Mouse (Mus musculus) hindbrain, embryonic 12.5 days (tissue): ENCODE measurements around the gene Gabrr3. TPM values are rescaled to one million over a fixed set of nuclear protein-coding genes. Genes with fewer than 3 reads are reported as not detected.

Experiments used
- ATAC-seq: fragments of 200-750 bp; cut with Nextera tagmentation; 2 replicates; pipeline ENCODE4 v1.8.0; 2017; ENCODE audit warnings: moderate TSS enrichment; ENCODE audit not compliant: low FRiP score
- H3K27ac ChIP-seq: fragments of 300-500 bp; sonication (generic); 2 replicates; pipeline ENCODE4 v1.5.1; 2016; ENCODE audit warnings: mild to moderate bottlenecking
- H3K27me3 ChIP-seq: fragments of 300-500 bp; sonication (generic); 2 replicates; pipeline ENCODE4 v1.6.1; 2016; ENCODE audit warnings: mild to moderate bottlenecking
- H3K36me3 ChIP-seq: fragments of 300-500 bp; sonication (generic); 2 replicates; pipeline ENCODE4 v1.6.1; 2016; ENCODE audit warnings: mild to moderate bottlenecking
- H3K4me1 ChIP-seq: fragments of 300-500 bp; sonication (generic); 2 replicates; pipeline ENCODE4 v1.6.1; 2016
- H3K4me2 ChIP-seq: fragments of 300-500 bp; sonication (generic); replicated peaks from 2 replicates; pipeline ENCODE4 v1.6.1; 2016; ENCODE audit warnings: mild to moderate bottlenecking
- H3K4me3 ChIP-seq: fragments of 300-500 bp; sonication (generic); 2 replicates; pipeline ENCODE4 v1.5.1; 2016; ENCODE audit warnings: mild to moderate bottlenecking
- H3K9ac ChIP-seq: fragments of 300-500 bp; sonication (generic); 2 replicates; pipeline ENCODE4 v1.6.1; 2016; ENCODE audit warnings: mild to moderate bottlenecking, moderate library complexity
- H3K9me3 ChIP-seq: fragments of 300-500 bp; sonication (generic); replicated peaks from 2 replicates; pipeline ENCODE4 v1.6.1; 2016; ENCODE audit warnings: mild to moderate bottlenecking
- WGBS: fragments of 180-500 bp; shearing (Covaris S2); methylation state at CpG from one replicate; pipeline ENCODE4 v1.1.7; 2016; 5-methylcytosine and 5-hydroxymethylcytosine counted together
- polyA plus RNA-seq: library from polyadenylated mRNA; unstranded; fragments of >200 nt; fragmentation: Nextera tagmentation; extraction: Ambion mirVana; gene quantifications from 2 replicates; pipeline ENCODE4 v1.2.1, GENCODE M21; 2016

The Gabrr3 gene
- polyA plus RNA-seq, 1 experiment from 2014 or later = 0.08 TPM

DNA sequence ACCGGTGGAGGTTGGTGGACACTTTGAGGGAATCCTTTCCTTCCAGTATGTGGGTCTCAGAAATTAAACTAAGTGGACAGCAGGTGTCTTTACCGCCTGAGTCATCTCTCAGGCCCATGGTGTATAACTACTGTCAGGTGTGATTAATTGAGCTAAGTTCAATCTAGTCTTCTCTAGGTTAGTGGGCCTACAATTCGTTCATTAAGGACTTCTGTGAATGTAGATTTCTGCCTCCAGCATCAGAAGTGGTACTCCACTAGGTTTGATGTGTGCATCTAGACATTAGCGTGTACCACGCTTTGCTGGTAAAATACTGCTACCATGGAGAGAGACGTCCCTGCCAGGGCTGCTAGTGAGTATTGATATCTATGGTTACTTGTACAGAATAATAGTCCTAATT lies 65.4 kb downstream of the Gabrr3 start:
- Histone ChIP-seq H3K4me2 (peak overlapping the region; percentile 81), H3K27me3 (no peaks in the 10 kb centered on the region), H3K4me1 (peaks cover 4% of the 10 kb centered on the region; the same call in 1 of the 2 replicates), H3K27ac (no peak overlapping the region), H3K4me3 (peak overlapping the region; percentile 68), H3K9ac (no peak overlapping the region), H3K9me3 (no peaks in the 10 kb centered on the region), H3K36me3 (no peaks in the 10 kb centered on the region)
- 56% methylated on average over 6 of the region's 6 CpGs for WGBS
- no peak for ATAC-seq

DNA sequence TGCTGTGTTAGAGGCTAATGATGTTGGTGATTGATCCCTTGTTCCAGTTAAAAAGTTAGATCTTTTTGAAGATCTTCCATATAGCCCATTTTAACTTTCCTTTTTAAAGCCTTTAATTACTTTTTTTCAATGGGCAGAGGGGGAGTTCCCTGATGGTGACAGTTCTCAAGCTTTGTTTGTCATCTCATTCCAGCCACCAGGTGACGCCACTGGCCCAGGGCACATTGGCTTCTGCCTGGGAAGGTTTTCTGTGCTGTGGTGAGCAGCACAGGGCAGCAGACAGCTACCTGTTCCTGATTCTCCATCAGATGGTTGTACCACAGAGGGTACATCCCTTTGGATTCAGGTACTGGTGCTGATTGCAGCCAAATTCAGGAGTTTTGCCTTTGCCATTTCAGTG lies 67.7 kb downstream of the Gabrr3 start:
- Histone ChIP-seq H3K4me1 (peaks cover 4% of the 10 kb centered on the region; the same call in 1 of the 2 replicates), H3K27ac (no peak overlapping the region), H3K9me3 (no peaks in the 10 kb centered on the region), H3K36me3 (no peaks in the 10 kb centered on the region), H3K4me2 (no peak overlapping the region), H3K9ac (no peak overlapping the region), H3K27me3 (no peaks in the 10 kb centered on the region), H3K4me3 (no peak overlapping the region)
- ATAC-seq = no peak
- 20% methylated on average over 1 of the region's 1 CpGs for WGBS

DNA sequence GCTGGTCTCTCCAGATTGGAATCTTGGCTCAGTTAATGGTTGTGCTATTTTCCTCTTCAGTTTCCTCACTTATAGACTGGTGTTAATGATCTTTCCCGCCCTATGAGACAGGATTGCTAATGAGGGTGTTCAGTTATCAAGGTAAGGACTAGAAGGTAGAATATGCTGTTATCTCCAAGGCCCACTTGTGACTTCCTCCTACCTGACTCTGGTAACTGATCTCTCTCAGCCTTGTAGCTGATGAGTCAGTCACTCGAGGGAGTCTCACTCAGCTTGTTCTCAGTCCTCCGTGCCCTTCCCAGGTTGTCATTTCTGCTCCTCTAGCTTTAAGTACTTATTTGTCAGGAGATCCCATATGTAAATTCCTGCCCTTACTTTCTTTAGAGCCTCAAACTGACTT lies 70.8 kb downstream of the Gabrr3 start:
- Histone ChIP-seq H3K4me1 (no peaks in the 10 kb centered on the region), H3K9me3 (no peaks in the 10 kb centered on the region), H3K4me2 (no peak overlapping the region), H3K27me3 (no peaks in the 10 kb centered on the region), H3K36me3 (peaks cover 7% of the 10 kb centered on the region; the same call in 1 of the 2 replicates), H3K4me3 (no peak overlapping the region), H3K9ac (no peak overlapping the region), H3K27ac (no peak overlapping the region)
- WGBS = 90% methylated on average over 3 of the region's 3 CpGs
- no peak for ATAC-seq

DNA sequence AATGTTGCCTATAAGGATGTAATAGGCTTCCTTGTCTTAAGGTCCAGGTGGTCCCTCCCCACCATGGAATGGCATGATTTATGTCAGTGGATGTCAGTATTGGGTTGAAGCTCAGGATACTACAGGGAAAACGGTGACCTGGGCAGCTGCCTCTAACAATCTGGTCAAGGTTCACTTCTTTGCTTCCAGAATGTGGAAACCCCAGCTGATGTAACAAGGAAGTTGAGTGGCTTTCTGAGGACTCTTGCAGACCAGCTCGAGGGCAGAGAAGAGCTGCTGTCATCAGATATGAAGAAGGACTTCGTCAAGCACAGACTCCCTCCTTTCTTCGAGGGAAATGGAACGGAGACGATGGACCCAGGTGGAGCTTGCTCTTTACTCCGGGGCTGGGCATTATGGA lies 80.1 kb downstream of the Gabrr3 start:
- ATAC-seq = no peak
- Histone ChIP-seq H3K36me3 (peaks cover 33% of the 10 kb centered on the region), H3K4me2 (no peak overlapping the region), H3K9me3 (no peaks in the 10 kb centered on the region), H3K27me3 (no peaks in the 10 kb centered on the region), H3K9ac (no peak overlapping the region), H3K27ac (no peak overlapping the region), H3K4me1 (no peaks in the 10 kb centered on the region), H3K4me3 (no peak overlapping the region)
- 93% methylated on average over 7 of the region's 7 CpGs for WGBS

DNA sequence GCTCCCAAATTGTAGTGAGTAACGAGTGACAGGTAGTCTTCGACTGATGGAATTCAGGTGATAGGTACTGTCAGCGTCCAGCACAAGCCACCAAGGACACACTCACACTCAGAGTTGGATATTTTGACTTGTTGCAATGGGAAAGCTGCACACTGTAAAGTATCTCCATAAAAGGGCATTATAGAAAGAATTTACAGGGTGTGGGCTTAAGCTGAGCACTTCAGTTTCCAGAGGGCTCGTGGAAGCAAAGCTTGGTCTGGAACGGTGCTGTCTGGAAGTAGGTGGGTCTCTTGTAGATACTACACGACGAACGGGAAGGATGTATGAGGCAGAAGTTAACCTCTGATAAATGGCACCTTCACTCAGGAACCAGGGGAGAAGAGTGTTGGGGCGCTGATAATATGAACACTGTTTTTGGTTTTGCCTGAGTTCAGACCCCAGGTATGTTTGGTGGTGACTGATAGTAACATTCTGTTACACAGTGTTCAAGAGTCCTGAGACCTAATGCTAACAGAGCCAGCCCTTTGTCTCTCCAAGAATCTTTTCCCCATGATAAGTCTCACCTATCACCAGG lies 80.9 kb downstream of the Gabrr3 start:
- ATAC-seq = no peak
- H3K27ac ChIP-seq = no peak overlapping the region
- H3K4me1 ChIP-seq = no peaks in the 10 kb centered on the region
- no peak overlapping the region for H3K4me2 ChIP-seq
- no peak overlapping the region for H3K9ac ChIP-seq
- H3K27me3 ChIP-seq = no peaks in the 10 kb centered on the region
- no peak overlapping the region for H3K4me3 ChIP-seq
- no peaks in the 10 kb centered on the region for H3K9me3 ChIP-seq
- H3K36me3 ChIP-seq = peaks cover 30% of the 10 kb centered on the region
- 93% methylated on average over 9 of the region's 9 CpGs for WGBS

DNA sequence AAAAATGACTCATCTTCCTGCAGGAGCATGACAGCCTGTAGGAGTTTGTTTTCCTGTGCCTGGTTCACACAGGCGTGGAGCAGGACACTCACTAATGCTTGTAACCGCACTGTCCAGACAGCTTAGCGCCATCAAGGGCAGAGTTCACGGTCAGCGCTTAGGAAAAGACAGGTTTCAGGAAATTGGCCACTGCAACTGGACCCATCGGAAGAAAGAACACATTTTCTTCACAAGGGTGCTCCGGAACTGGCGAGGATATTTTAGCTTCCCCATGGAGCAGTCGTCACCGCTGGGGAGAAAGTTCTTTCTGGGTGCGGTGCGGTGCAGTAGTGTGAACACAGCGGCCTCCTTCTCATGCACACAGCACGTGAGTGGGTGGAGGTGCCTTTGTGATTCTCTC lies 86.1 kb downstream of the Gabrr3 start:
- H3K4me1 ChIP-seq = no peaks in the 10 kb centered on the region
- H3K36me3 ChIP-seq = peaks cover 26% of the 10 kb centered on the region
- no peak for ATAC-seq
- H3K27ac ChIP-seq = no peak overlapping the region
- H3K4me2 ChIP-seq = no peak overlapping the region
- H3K4me3 ChIP-seq = no peak overlapping the region
- H3K9me3 ChIP-seq = no peaks in the 10 kb centered on the region
- no peaks in the 10 kb centered on the region for H3K27me3 ChIP-seq
- 90% methylated on average over 14 of the region's 14 CpGs for WGBS
- H3K9ac ChIP-seq = no peak overlapping the region

DNA sequence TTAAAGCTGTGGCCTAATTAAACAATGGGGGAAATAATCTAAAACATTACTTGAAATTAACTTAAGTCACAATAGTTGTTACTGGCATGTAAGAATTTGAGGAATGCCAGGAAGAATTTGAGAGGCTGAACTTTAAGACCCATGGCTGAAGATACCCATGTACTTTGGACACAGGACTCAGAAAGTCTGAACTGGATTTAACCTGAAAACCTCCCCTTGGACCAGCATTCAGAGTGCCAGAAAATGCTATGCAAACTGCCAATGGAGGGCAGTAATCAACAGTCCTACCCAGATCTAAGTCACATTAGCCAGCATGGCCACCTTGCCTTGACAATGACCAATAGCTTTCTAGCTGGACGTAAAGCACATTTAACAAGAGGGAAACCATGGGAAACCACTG lies 90.8 kb downstream of the Gabrr3 start:
- 100% methylated on average over 1 of the region's 1 CpGs for WGBS
- no peaks in the 10 kb centered on the region for H3K27me3 ChIP-seq
- H3K4me1 ChIP-seq = no peaks in the 10 kb centered on the region
- no peak overlapping the region for H3K4me2 ChIP-seq
- no peak for ATAC-seq
- no peak overlapping the region for H3K4me3 ChIP-seq
- peaks cover 13% of the 10 kb centered on the region for H3K36me3 ChIP-seq
- no peaks in the 10 kb centered on the region for H3K9me3 ChIP-seq
- H3K9ac ChIP-seq = no peak overlapping the region
- H3K27ac ChIP-seq = no peak overlapping the region

DNA sequence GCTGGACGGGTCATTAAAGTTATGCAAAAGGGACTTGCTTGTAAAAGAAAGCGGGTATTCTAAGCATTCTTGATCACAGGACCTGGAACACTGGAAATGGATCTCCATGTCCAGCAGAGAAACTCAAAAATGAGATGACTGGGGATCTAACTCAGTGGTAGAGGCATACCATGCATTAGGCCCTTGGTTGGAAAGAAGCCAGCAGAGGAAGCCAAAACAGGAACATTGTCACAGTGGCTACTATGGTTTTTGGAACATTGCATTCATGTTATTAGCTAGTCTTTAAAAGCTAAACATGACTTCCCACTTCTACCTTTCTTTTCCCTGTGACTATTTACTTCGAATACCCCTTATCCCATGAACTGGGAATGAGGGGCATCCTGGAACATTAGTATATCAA lies 92.0 kb downstream of the Gabrr3 start:
- H3K9me3 ChIP-seq = no peaks in the 10 kb centered on the region
- WGBS = 81% methylated on average over 3 of the region's 3 CpGs
- H3K4me2 ChIP-seq = no peak overlapping the region
- no peaks in the 10 kb centered on the region for H3K4me1 ChIP-seq
- no peak for ATAC-seq
- peaks cover 4% of the 10 kb centered on the region for H3K36me3 ChIP-seq
- H3K9ac ChIP-seq = no peak overlapping the region
- H3K27ac ChIP-seq = no peak overlapping the region
- no peak overlapping the region for H3K4me3 ChIP-seq
- no peaks in the 10 kb centered on the region for H3K27me3 ChIP-seq

DNA sequence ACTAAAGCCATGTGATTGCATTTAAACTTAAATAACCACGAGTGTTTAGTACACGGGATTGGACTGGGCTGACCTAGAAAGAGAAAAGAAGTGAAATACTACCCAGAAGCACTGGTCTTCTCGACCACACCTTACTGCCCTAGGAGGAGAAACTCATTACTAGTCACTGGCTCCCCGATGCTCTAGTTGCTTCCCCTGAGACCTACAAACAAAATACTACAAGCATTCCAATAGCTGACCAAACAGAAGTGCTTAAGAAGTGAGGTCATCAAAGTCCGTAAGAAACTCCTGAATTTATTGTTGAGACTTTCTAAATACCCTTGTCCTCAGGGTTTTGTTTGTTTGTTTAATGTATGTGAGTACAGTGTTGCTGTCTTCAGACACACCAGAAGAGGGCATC lies 102.7 kb downstream of the Gabrr3 start:
- Histone ChIP-seq H3K4me2 (no peak overlapping the region), H3K9ac (no peak overlapping the region), H3K4me1 (no peaks in the 10 kb centered on the region), H3K36me3 (0 out of 2 replicates have a peak, but pooled peaks cover 5% of the 10 kb centered on the region), H3K4me3 (no peak overlapping the region), H3K27ac (no peak overlapping the region), H3K9me3 (no peaks in the 10 kb centered on the region), H3K27me3 (no peaks in the 10 kb centered on the region)
- no peak for ATAC-seq
- WGBS = 92% methylated on average over 5 of the region's 5 CpGs

Other genes starting within 250 kb of the Gabrr3 start
- gene Olfr196, start 236.9 kb upstream of the Gabrr3 start, polyA plus RNA-seq = not detected in 2 replicates
- gene Olfr198, start 203.8 kb upstream of the Gabrr3 start, polyA plus RNA-seq = not detected in 2 replicates
- not detected in 2 replicates for gene Olfr199, start 187.6 kb upstream of the Gabrr3 start, polyA plus RNA-seq
- not detected in 2 replicates for gene Olfr201, start 134.7 kb upstream of the Gabrr3 start, polyA plus RNA-seq
- not detected in 2 replicates for gene Olfr202, start 120.5 kb upstream of the Gabrr3 start, polyA plus RNA-seq
- not detected in 2 replicates for gene Olfr203, start 108.5 kb upstream of the Gabrr3 start, polyA plus RNA-seq
- not detected in 2 replicates for gene Olfr204, start 89.1 kb upstream of the Gabrr3 start, polyA plus RNA-seq
- not detected in 2 replicates for gene Olfr205, start 76.2 kb upstream of the Gabrr3 start, polyA plus RNA-seq
- not detected in 2 replicates for gene Olfr206, start 58.1 kb upstream of the Gabrr3 start, polyA plus RNA-seq
- not detected in 2 replicates for gene Olfr209, start 43.3 kb upstream of the Gabrr3 start, polyA plus RNA-seq
- 19.9 and 21.6 TPM in 2 replicates for gene Riox2, start 64.4 kb downstream of the Gabrr3 start, polyA plus RNA-seq
- 5.9 and 6.3 TPM in 2 replicates for gene Crybg3, start 193.6 kb downstream of the Gabrr3 start, polyA plus RNA-seq
- 42.8 and 51.1 TPM in 2 replicates for gene Arl6, start 232.1 kb downstream of the Gabrr3 start, polyA plus RNA-seq